Mouse (Mus musculus): ENCODE results near the gene Kcnk18.

Gene Kcnk18

DNA sequence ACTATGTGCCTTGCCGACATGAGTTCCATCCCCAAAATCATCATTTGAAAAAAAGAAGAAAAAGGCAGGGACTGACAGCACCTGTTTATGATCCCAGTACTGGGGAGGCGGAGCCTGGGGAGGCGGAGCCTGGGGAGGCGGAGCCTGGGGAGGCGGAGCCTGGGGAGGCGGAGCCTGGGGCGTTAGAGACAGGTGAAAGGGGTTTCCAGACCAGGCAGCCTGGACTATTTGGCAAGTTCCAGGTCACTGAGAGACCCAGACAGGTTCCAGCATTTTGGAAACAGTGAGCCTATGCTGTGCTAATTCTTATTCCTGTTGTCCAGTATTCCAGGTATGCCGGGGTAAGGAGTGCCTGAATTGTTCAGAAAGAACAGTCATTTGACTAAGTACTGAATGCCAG is at the start of gene Kcnk18:
TSS of gene Kcnk18 (plus strand) at position 224 of the 400 bp plus-strand sequence.
- no peak for DNase-seq

GRCm38 (mm10) chr19:59169936-59170765 is 48.9 kb upstream of the Kcnk18 start, which contains the start of gene Vax1:
Vax1 (minus strand) TSS chr19:59170056.
- DNase-seq = peak; percentile 37 to 46

DNA sequence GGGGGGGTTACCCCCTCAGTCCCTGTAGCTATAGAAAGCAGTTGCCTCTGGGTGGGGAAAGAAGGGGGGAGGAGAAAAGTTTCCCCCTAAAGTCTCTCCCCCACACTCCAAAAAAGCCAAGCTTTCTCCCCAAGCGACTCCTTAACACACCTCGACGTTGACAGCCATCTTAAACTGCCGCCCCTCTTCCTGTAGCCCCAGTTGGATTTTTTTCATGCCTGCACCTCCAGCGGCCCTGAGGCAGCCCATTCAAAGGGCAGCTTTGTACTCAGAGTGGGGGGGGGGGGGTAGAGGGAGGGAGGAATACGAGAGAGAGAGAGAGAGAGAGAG is 48.3 kb upstream of the Kcnk18 start:
- no peak for DNase-seq

- no peak for DNase-seq
Measured at GRCm38 (mm10) chr19:59171151-59171870, 47.7 kb upstream of the Kcnk18 start.

- DNase-seq = no peak
Measured at GRCm38 (mm10) chr19:59171871-59172245, 47.2 kb upstream of the Kcnk18 start.

GRCm38 (mm10) chr19:59172781-59173180 is 46.2 kb upstream of the Kcnk18 start:
- DNase-seq = no peak

GRCm38 (mm10) chr19:59173341-59174015 is 45.5 kb upstream of the Kcnk18 start:
- peak in 1 of 2 experiments; percentile 36 for DNase-seq

GRCm38 (mm10) chr19:59184000-59184399 is 35.0 kb upstream of the Kcnk18 start:
- DNase-seq = peak; percentile 45 to 63

- DNase-seq = no peak
Measured at GRCm38 (mm10) chr19:59188981-59189380, 30.0 kb upstream of the Kcnk18 start.

DNA sequence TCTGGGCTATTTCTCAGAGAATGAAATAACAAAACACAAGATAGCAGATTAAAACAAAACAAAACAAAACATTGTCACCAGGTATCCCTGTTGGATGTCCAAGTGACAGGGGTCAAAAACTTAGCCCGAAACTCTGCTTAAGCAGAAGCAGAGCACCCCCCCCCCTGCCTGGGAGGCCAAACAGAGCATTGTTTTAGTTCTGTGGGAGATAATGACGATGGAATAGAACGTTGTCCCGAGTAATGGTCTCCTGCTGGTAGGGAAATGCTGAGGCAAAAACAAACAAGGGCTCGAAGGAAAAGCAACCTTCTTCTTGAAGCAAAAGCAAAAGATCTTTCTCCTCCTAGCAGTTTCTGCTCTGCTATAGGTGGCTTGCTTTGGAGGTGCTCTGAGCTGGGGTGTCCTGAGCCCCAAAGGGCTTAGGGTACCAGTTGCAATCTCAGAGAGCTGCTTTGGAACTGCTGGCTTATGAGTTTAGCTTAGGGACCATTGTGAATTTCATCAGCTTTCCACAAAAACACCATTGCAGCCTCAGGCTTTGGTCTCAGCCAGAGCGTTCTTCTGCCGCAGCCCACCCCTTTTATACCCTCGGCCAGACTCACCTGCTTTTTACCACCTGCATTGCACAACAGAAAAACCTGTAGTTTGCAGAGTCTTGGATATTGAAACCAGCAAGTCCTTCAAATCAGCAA is 28.4 kb upstream of the Kcnk18 start:
- peak in 1 of 2 experiments; percentile 18 for DNase-seq

DNA sequence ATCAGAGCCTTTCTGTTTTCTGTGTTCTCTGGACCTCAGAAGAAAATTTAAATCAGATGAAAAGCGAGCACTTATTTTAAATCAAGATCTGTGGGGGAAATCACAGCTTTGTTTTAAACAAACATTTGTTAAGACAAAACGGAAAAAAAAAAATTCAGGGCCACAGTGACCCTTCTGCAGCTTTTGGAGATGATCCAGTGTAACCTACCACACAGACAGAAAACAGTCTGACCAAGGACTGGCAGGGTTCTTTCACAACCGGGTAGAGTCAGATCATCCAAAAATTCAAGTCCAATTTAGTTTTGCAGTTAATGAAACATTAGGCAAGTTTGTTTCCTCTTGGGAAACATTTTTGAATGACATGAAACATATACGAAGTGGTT is 27.9 kb upstream of the Kcnk18 start:
- no peak for DNase-seq

DNA sequence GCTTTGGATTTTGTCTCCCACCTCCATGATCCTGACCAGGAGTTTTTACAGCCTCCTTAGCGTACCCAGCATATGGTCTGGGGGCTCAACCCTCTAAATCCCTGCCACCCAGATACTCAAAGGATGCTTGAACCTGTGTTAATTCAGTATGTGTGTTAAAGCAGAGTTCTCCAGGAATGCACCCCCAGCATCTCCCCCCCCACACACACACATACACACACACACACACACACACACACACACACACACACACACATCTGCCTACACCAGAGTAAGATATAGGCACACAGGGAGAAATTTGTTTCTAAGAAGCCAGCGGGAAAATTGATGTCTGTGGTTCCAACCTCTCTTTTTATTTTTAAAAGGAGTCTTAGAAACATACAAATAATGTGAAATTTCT is 26.5 kb upstream of the Kcnk18 start:
- no peak for DNase-seq

DNA sequence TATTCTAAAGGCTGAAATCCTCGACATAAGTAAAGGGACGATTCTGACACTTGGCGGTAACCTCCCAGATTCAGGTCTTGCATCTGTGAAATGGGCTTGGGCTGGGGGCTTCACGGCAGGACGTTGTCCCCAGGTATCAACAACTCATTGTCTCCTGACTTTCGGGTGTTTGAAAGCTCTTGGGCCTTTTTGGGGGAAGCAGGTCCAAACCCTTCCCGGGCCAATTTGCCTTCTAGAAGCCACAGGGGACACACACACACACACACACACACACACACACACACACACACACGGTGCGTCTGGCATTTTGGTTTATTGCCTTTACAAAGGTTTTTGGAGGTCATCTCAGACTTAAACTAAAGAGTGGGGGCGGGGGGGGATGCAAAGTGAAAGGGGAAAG is 25.6 kb upstream of the Kcnk18 start:
- DNase-seq = no peak

DNA sequence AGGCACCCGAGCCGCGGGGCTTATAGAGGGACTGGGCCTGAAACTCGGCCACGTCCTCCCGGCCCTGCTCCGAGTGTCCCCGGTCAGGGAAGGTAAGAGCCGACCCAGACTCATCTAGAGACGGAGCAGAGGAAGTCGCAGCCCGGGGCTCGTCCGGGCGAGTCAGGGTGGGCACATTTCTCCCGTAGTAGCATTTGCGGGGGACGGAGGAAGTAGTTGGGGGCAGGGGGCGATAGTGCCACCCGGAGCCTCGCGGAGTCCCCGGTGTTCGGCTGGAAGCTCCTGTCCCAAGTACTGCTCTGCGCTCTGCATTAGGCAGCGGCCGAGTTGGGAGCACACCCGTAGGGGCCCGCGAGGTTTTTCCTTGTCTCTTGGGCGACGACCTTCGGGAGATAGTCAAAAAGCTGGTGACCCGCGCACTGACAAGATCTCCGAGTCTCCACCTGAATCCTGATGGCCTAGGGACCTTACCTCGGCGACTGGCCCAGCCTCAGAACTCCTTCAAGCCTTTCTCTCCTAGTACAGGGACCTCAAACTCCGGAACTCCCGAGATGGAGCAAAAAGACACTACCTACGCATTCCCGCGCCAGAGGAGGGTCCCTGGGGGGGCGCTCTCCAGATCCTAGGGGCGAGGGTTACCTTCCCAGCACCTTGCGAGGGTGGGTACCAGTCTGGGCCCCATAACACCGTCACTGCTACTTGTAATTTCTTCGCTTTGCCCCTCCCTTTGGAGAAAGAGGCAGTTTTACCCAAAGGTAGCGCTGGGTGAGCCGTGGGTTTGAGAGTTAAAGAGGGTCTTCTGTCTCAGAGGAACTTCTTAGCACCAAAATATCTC is 24.8 kb upstream of the Kcnk18 start:
- peak in 1 of 2 experiments; percentile 31 for DNase-seq

DNA sequence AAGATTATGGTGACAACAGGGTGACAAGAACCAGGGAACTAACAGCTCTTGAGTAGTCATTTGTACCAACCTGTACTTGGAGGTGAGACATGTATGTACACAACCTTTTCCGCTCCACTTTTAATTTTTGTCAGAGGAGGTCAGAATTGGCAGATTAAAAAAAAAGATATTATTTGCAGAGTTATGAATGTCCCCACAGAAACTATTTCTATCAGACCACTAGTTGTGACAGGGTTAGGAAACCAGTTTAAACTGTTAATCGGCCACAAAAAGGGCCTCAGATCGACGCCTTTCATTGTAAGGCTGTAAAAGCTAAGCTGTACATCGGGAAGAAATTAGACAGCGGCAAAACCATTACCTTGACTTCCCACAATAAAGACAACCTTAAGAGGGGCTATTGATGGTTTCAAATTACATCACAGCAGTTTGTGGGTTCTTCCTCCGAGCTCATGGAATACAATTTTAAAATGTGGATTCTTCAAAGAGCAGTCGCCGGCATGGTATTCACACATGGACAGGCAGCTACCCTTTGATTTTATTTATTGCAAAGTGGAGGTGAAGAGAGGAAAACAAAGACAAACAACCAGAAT is 23.7 kb upstream of the Kcnk18 start:
- no peak for DNase-seq

DNA sequence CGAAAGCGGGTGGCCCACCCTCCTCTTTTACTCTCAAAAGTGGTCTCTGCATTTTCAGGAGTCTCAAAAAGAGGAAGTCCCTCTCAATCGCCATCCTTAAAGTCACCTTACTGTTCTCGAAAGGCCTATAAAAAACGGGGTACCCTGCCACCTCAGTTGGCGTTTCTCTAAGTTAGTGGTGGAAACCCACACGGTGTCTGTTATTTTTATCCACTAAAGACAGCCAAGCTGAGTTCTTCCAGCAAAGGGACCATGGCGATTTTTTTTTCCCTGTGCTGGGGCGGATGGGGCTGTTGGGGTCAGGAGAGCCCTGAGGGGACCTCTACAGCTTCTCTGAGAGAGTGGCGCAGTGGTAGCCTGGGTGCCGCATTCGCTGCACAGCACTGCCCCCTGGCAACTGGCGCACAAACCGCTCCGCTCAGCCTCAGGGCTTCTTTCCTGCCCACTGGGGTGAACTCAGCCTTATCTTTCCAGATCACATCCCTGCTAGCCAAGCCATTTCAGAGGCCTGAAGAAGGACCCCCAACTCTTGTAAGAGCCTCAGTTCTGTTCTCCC is 22.8 kb upstream of the Kcnk18 start:
- DNase-seq = peak; percentile 76 to 79

DNA sequence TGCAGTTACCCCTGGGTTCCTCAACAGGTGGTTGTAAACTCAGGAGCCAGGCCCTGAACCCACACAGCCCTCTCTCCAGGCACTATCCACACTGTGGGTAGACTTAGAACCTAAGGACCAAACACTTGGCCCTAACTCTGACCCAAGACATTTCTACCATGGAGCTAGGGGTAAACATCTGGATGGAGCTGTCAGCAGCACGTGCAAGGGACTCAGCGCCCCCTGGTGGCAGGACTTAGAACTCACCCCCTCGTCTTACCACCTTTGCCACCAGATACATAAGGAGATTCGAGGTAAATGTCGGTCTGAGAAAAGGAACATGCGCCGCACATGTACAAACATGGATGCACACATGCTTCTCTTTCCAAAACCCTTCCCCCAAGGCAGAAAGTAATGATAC is 20.9 kb upstream of the Kcnk18 start:
- DNase-seq = peak; percentile 57 to 62

- peak; percentile 90 to 91 for DNase-seq
Measured at GRCm38 (mm10) chr19:59208475-59208874, 10.5 kb upstream of the Kcnk18 start.

DNA sequence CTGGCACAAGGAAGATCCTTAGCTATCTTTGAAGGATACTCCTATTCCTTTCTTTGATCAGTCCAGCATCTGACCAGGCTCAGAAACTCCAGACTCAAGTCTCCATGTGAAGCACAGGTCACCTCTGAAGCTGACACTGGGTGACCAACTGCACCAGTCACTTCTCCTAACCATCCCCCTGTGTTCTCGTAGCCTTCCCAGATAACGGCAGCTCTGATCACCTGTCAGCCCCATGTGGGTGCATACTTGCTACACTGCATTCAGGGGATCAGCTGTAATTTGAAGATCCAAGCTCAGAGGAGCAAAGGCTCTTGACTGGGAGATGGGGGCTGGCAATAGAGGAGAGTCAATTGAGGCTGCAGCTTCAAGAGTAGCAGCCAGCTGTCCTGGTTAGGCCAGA is 10.0 kb upstream of the Kcnk18 start:
- no peak for DNase-seq

DNA sequence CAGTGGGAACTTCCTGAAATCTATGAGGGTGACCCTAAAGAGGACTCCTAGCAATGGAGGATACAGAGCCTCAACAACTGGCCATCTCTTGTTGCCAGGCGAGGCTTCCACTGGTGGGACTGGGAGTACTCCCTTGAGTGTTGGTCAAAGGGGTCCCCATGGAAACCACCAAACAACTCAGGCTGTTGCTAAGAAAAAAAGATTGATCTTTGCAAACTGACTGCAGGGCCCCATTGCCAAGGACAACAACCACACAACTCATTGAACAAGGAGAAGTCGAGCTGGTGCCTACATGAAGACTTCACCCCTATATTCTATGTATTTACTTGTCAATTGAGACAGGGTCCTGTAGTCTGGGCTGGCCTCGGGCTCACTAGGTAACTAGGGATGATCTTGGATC is 2.1 kb upstream of the Kcnk18 start:
- no peak for DNase-seq

- no peak for DNase-seq
Measured at GRCm38 (mm10) chr19:59221131-59221530, 2.1 kb downstream of the Kcnk18 start.
